Mouse (Mus musculus): ENCODE data around the gene 9630041A04Rik.

The 9630041A04Rik gene

DNA sequence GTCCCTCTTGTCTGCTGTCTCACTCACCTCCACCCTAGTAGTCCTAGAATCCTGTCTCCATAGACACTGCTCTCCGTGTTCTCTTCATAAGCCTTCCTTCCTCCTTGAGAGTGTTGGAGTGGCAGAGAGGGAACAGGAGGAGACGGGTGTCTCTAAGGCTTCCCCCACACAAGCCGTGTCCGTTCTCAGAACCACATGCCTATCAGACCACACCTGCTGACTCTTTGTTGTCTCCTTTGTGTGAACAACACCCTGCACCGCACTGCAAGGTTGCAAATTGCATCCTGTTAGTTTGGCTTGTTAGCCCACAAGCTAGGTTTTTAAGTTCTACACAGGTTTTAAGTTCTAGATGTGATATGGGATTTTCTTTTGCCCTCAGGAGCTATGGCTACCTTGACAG, 57.7 kb downstream of the 9630041A04Rik start:
- no peak for DNase-seq (ENCODE audit: low spot score in 2 of 2)

DNA sequence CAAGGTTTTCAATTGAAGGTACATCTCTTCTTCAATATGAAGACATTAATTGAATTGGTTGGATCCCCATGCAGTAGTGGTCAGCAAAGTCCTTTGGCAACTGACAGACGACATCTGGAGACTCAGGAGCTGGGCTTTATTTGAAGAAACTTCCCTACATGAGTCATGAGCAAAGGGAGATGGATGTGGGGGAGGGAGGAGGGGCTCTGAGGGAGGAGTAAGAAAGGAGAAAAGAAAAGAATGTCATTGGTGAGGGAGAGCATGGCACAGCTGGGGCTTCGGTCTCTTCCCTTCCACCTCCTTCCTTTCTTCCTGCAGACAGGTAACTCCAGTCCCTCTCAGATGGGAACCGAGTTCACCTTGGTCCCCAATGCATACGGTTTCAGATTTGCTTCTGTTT, 61.2 kb downstream of the 9630041A04Rik start:
- no peak for DNase-seq (ENCODE audit: low spot score in 2 of 2)

DNA sequence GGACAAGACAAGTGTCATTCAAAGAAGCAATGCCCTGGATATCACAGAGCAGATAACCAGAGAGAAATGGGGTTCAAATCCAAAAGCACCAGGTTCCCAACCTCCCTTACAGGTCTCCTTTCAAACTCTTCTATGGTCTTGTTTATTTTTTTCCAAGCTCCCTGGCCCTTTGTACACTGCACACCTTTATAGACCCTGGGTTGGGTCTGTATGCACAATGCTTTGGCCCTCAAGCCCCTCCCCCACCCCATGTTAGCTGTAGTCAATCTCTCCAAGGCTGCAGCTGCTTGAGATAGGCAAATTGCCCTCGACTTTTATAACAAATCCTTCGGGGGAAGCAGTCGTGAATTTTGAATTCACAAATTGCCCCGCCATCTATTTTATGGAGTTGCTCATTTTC, 63.2 kb downstream of the 9630041A04Rik start:
- DNase-seq (ENCODE audit: low spot score in 2 of 2) = no peak

DNA sequence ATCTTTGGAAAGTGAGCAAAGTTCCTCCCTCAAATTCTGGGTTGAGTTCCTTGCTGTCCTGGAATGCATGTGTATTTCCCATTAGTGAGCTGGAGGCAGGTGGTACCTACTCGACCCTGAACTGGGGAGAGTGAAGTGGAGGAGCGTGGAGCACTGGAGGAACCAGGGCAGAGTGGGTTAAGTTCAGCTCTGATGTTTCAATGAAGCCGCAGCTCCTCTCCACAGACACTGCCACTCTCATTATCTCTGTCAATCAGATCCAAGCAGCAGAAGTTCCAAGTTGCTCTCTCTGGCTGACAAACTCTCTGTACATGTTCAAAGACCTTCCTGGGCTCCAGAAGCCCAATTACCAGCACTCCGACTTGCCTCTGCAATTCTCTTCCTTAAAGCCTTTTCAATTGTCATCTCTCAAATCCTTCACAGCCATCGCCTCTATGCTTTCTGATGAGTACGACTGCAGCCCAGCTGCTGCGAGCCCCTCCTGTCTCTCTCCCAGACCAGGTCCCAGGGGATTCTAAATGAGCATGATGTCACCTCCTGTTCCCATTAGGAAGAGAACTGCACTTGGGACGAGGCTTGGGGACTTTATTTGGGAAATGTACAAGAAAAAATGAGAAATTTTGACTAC, 72.4 kb downstream of the 9630041A04Rik start:
- no peak for DNase-seq (ENCODE audit: low spot score in 2 of 2)

DNA sequence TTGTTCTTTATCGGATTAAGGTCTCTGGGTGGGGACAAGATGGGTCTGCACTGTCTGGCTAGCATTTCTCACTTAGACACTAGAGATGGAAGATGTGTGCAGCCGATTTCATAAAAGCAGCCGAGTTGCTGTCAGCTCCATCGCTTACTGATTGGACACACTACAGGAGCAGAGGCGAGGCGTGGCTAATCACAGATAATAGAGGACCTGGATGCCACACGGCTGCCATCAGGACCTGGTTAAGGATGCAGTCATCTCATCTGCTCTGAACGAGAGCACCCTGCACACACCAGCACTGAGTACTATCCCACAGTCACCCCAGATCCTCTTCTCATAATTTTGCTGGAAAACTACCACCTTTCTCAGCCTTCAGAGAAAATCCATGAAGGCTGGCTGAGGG, 73.2 kb downstream of the 9630041A04Rik start:
- DNase-seq (ENCODE audit: low spot score in 2 of 2) = no peak

DNA sequence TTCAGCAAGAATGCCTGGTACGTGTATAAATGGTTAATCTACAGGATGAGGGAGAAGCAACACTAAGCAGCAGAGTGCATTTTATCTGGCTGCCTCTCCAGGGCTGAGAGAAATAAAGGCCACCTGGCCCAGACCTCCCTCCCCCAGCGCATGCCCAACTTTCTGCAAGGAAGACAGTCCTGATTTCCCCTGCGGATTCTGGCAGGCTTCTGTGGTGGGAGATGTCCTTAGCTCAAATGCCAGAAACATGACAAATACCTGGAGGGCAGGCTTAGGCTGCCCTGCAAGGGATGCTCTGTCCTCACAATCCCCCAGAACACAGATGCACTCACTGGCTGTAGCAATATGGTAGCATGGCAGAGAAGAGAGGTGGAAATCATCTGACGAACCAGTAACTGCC, 76.4 kb downstream of the 9630041A04Rik start:
- no peak for DNase-seq (ENCODE audit: low spot score in 2 of 2)

DNA sequence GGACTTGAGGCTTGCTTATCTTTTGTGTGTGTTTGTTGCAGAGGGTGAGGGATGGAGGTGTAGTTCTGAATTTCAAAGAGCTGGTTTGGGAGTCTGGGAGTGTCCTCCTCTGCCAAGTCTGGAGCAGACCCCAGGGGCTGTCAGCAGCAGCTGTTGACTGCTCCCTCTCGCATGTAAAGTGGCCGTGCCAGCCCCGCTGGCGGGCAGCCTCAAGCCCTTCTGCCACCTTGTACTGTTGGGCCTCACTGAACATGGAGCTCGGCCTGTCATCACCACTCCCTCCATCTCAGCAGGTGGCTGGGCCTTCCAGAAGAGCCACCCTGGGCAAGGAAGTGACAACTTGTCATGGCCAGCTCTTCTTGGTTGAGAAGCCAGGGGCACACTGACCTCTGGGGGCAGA, 77.4 kb downstream of the 9630041A04Rik start:
- DNase-seq (ENCODE audit: low spot score in 2 of 2) = no peak

DNA sequence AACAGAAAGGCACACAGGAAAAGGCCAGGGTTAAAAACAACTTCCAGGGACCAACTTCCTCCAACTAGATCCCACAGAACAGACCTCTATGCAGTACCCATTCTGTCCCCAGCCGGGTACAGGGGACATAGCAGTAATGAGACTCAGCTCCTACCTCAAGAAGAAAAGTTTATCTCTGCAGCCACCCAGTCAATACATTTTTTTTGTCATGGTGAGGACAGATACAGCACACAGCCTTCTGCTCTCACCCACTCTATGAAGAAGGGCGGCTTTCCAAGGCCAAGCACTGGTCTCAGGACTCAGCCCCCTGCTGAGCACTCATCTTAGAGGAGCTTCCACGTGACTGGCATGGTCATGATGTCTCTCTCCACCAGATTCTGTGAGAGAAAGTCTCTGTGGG, 78.5 kb downstream of the 9630041A04Rik start:
- no peak for DNase-seq (ENCODE audit: low spot score in 2 of 2)

DNA sequence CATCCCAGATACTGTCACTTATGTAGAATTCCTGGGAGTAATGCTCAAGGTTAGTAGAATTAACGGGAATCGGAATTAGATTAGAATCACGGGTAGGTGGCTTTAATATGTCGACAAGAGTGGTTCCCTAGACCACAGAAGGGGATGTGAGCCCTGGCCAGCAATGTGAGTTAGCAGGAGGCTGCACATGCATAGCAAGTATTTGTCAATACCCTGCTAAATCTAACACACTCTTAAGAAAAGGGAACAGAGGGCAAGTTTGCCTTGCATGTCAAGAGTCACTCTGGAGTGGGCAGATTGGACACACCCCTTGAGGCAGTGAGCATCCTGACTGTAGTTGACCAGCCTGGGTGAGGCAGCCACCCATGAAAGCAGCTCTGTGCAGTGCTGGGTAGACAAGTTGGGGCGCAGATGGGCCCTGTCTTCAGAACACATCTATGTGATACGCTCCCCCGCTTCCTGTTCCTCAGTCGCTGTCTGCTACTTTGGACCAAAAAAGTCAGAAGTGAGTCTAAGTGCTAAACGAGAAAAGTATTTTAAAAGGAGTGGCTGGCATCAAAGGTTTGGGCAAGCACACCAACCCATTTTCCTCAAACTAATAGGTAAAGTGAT, 80.5 kb downstream of the 9630041A04Rik start:
- DNase-seq (ENCODE audit: low spot score in 2 of 2) = no peak

DNA sequence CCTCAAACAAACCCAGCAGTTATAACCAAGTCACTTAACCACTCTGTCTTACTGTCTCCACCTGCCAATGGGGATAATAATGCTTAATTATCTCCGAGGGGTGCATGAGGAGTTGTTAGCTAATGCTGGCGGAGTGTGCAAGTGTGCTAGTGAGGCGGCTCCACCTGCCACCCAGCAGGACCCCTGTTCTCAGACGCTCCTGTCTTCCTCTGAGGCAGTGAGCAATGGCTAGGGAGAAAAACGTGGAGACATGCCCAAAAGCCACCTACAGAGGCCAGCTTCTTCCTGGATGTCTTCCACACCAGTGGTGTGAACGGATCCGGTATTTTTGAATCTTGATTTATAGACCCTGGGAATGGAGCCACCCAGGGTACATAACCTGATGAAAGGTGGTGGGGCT, 83.7 kb downstream of the 9630041A04Rik start:
- no peak for DNase-seq (ENCODE audit: low spot score in 2 of 2)

DNA sequence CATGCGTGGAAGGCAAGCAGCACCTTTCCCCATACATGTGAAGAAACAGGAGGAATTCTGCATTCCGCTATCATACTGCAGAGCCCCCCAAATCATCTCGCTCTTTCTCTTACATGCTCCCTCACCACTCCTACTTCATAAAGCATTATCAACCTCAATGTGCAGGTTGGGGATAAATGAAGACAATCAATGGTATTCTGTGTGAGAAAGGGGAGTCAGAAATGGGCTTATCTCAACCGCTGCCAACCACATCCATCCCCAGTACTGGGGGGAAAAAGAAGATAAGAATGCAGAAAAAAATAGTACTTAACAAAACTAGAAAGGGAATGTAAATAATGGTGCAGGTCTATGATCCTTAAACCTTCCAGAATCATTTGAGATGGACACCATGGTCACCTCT, 84.2 kb downstream of the 9630041A04Rik start:
- DNase-seq (ENCODE audit: low spot score in 2 of 2) = no peak

DNA sequence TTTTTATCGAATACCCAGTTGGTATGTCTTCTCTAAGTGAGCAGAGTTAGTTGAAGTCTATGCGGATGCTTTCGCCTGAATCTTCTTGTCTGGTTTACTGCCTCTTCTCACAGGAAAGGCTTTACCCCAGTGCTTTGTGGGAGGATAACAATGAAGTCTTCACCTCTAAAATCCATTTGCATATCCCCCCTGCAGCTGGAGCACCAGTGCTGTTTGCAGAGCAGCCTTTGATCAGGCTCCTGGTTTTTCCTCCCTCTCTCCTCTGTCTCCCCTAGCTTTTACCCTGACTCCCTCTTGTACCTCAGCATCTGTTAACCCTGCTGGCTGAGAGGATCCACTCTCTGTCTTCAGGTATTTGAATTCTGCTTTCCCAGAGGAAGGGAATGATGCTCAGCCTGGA, 88.5 kb downstream of the 9630041A04Rik start:
- no peak for DNase-seq (ENCODE audit: low spot score in 2 of 2)

DNA sequence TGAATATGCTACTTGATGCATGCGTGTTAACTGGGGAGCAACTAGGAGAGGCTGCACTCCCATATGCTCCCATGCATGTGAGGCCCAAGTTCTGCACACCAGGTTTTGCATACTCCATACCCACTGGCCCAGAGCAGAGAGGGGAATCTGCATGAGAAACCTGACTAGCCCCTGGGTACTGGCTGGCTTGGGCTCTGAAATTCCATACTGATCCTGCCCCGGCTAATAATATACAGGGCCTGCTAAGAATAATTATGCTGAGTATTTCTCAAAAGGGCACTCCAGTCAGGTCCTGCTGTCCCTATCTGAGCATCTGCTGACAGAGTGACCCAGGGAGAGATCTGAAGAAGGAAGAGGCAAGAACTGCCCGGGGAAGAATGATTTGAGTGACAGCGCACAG, 92.9 kb downstream of the 9630041A04Rik start:
- no peak for DNase-seq (ENCODE audit: low spot score in 2 of 2)

DNA sequence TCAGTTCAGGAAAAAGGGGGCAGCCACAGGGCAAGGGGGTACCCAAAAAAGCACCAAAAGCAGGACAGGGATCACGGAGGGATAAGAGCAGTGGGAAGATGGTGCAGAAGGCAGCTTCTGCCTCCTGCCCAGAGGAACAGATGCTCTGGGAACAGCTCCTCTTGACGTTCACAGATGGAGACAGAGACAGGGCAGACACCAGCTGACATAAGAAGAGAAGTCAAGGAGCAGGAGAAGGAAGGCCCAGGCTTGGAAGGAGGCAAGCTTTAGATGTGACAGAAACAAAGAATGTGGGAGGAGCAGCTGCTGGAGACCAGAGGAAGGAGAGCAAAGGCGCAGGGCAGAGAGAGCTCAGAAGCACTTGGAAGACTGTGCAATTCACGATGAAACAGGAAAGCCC, 94.6 kb downstream of the 9630041A04Rik start:
- DNase-seq (ENCODE audit: low spot score in 2 of 2) = no peak

DNA sequence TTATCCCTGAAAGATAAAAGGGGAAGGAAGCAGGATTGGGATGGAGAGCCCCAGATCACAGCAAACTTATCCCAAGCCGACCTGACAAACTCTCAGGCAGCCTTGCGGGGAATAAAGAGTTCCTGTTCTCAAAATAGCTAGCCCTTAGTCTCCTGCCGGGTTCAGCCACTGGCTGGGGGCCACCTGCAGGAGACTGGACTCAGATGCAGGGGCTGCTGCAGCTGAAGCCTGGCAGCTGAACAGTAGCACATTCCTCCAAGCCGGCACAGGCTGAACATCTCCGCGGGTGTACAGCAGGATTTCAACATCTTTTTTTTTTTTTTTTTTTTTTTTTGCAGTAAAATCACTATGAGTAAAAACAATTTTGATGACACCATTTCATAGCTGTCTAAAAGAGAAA, 110.2 kb downstream of the 9630041A04Rik start:
- DNase-seq (ENCODE audit: low spot score in 2 of 2) = no peak

DNA sequence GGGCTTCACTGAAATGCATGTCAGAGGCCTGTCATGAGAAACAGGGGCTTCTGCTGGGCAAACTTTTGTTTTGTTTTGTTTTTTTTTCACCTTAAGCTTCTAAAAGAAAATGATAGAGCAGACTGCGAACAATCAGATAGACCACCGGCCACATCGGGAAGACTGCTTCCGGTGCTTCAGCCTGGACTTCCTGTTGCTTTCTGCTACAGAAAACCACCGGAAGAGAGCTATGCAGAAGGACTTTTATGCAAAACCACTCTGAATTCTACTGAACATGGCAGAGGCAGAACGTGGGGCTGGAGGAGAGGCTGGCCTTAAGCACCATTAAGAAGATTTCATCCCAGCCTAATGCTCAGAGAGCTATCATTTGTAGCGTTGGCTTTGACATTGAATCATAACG, 110.7 kb downstream of the 9630041A04Rik start:
- no peak for DNase-seq (ENCODE audit: low spot score in 2 of 2)

DNA sequence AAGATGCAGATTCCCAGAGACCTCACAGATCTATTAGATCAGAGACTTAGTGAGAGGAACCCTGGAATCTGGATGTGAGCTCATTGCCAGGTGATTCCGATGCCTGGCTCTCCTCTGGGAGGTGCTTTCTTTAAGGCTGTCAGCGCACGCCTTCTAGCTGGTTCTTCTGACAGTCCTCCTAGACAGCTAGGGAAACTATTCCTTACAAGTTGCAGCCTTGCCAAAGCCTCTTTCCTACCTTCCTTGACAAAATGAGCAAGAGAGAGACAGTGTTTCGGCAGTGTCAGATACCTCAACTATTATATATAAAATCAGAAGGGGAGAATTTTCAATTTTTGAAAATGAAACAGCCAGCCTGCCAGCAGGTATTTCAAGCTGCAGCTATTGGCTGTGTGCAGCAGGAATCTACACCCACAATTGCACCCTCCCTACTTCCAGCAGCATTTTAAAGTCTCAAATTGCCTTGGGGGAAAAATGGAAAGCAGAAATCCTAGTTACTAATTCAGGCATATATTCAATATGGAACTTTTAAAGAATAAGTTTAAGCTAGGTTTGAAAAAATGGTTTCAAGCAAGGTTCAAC, 115.3 kb downstream of the 9630041A04Rik start:
- DNase-seq (ENCODE audit: low spot score in 2 of 2) = no peak

DNA sequence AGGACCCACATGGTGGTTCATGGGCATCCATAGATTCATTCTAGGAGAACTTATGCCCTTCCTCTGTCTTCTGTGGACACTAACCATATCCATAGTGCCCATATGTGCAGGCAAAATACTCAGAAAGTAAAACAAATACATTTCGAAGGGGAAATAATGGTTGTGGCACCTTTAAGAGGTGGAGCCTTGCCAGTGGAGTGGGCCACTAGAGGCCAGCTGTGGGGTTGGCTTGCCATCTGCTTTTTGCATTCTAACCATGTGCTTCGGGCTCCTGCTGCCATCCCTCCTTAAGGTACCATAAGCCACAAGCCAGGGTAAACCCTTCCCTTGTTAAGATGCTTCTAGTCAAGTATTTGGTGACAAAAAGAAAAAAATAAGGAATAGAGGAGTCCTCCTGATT, 119.5 kb downstream of the 9630041A04Rik start:
- DNase-seq (ENCODE audit: low spot score in 2 of 2) = no peak

DNA sequence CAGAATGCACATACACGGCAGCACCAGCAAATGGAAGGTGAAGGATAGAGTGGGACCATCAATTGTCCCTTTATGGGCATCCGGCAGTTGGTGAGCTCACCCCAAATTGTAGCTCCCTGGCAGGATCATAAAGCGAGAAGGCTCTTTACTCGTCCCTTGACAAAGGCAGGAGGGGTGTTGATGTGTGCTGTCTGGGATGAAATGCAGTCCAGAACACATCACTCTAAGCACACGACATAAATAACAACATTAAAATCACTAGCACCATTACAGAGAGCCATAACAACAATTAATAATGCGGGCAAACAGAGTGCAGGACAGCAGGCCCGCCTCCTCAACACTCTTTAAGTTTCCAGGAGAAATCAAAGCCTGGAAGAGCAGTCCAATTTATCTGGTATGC, 120.7 kb downstream of the 9630041A04Rik start:
- no peak for DNase-seq (ENCODE audit: low spot score in 2 of 2)

DNA sequence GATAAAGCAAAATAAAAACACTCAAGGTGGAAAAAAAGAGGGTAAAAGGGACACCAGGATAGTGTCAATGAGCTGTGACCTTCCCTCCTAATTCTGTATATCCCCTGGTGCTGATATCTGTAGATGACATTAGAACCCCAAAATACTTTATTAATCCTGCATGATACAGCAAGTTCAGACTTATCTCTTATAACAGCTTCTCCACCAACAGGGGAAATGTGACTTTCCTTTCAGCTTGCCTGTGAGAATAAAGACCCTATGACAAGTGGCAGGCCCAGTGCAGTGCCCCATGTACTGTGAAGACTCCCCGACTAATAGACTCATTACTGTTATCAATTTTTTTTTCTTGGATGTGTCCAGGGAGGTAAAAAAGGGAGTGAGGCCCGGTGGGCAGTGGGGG, 125.3 kb downstream of the 9630041A04Rik start:
- no peak for DNase-seq (ENCODE audit: low spot score in 2 of 2)

DNA sequence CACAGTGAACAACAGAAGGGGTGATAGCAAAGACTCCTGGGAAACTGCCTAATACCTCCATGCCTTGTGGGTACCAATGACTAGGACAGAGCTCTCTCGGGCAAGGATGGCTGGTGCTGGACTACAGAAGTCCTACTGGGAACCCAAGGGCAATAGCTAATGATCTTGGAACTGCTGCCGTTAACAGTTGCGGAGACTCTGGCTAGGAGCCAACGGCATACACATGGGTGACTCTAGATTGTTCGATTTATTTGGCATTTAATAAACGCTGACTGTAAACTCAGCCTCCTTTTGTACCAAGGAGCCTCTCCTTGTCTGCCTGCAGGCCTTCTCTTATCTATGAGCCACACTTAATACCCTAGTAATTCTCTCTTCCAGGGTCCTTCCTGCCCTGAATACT, 128.4 kb downstream of the 9630041A04Rik start:
- DNase-seq (ENCODE audit: low spot score in 2 of 2) = no peak

DNA sequence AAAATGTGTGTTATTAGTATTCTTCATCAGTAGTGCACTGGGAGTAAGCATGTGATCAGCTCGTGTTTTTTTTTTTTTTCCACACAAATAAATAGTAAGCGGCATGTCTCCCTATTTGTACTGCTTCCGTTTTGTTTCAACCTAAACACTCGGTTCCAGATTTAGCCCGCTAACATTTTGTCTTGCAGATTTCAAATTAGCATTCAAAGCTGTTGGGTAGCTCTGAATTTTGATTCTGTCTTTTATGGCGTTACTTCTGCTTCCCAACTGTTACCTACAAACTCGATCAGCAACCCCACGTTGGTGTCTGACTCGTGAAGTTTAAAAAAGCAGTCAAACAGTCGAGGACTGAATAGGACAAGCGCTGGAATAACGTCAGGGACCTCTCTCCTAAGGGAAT, 129.2 kb downstream of the 9630041A04Rik start:
- DNase-seq (ENCODE audit: low spot score in 2 of 2) = no peak
